Mouse (Mus musculus) neural tube, embryonic 13.5 days (tissue): ENCODE data around the gene Elp4. TPM values are rescaled to one million over a fixed set of nuclear protein-coding genes. Genes with fewer than 3 reads are reported as not detected.

Experiments used
- ATAC-seq: fragments of 200-750 bp; cut with Nextera tagmentation; 2 replicates; pipeline ENCODE4 v1.8.0; 2017; ENCODE audit warnings: low read depth, mild to moderate bottlenecking, moderate TSS enrichment, moderate library complexity
- H3K27ac ChIP-seq: fragments of 300-500 bp; sonication (generic); replicated peaks from 2 replicates; pipeline ENCODE4 v1.5.1; 2015; ENCODE audit warnings: moderate library complexity, mild to moderate bottlenecking, inconsistent platforms
- H3K27me3 ChIP-seq: fragments of 300-500 bp; sonication (generic); 2 replicates; pipeline ENCODE4 v1.6.1; 2015; ENCODE audit warnings: mild to moderate bottlenecking, inconsistent platforms
- H3K36me3 ChIP-seq: fragments of 300-500 bp; sonication (generic); 2 replicates; pipeline ENCODE4 v1.6.1; 2015; ENCODE audit warnings: mild to moderate bottlenecking, inconsistent platforms
- H3K4me1 ChIP-seq: fragments of 300-500 bp; sonication (generic); replicated peaks from 2 replicates; pipeline ENCODE4 v1.6.1; 2015; ENCODE audit warnings: inconsistent platforms
- H3K4me2 ChIP-seq: fragments of 300-500 bp; sonication (generic); 2 replicates; pipeline ENCODE4 v1.6.1; 2015; ENCODE audit warnings: inconsistent platforms, mild to moderate bottlenecking, moderate library complexity
- H3K4me3 ChIP-seq: fragments of 300-500 bp; sonication (generic); 2 replicates; pipeline ENCODE4 v1.5.1; 2015; ENCODE audit warnings: mild to moderate bottlenecking, inconsistent platforms
- H3K9ac ChIP-seq: fragments of 300-500 bp; sonication (generic); 2 replicates; pipeline ENCODE4 v1.6.1; 2015; ENCODE audit warnings: moderate library complexity, mild to moderate bottlenecking, inconsistent platforms
- H3K9me3 ChIP-seq: fragments of 300-500 bp; sonication (generic); 2 replicates; pipeline ENCODE4 v1.6.1; 2016; ENCODE audit warnings: inconsistent platforms
- WGBS: fragments of 180-500 bp; shearing (Covaris S2); methylation state at CpG from one replicate; pipeline ENCODE4 v1.1.7; 2015; 5-methylcytosine and 5-hydroxymethylcytosine counted together
- polyA plus RNA-seq: library from polyadenylated mRNA; unstranded; fragments of >200 nt; fragmentation: Nextera tagmentation; extraction: Ambion mirVana; gene quantifications from 2 replicates; pipeline ENCODE4 v1.2.1, GENCODE M21; 2015

Gene Elp4
- polyA plus RNA-seq, 1 experiment from 2014 or later: 42.5 TPM

- Histone ChIP-seq H3K4me1 (peaks cover 44% of the 10 kb centered on the region), H3K27me3 (peaks cover 99% of the 10 kb centered on the region), H3K4me2 (no peak overlapping the region), H3K9me3 (no peaks in the 10 kb centered on the region), H3K4me3 (no peak overlapping the region), H3K9ac (no peak overlapping the region), H3K36me3 (no peaks in the 10 kb centered on the region), H3K27ac (no peak overlapping the region)
- ATAC-seq: no peak
- 22% methylated on average over 5 of the region's 5 CpGs for WGBS
These were observed 238.7 kb downstream of the Elp4 start for GRCm38 (mm10) chr2:105665491-105666250.

GRCm38 (mm10) chr2:105664996-105665395 is 239.4 kb downstream of the Elp4 start:
- ATAC-seq: no peak
- Histone ChIP-seq H3K4me1 (peaks cover 48% of the 10 kb centered on the region), H3K9me3 (no peaks in the 10 kb centered on the region), H3K4me3 (no peak overlapping the region), H3K27ac (no peak overlapping the region), H3K27me3 (peaks cover 99% of the 10 kb centered on the region), H3K36me3 (no peaks in the 10 kb centered on the region), H3K4me2 (no peak overlapping the region), H3K9ac (no peak overlapping the region)
- 13% methylated on average over 5 of the region's 5 CpGs for whole genome bisulfite sequencing

GRCm38 (mm10) chr2:105663101-105663511 is 241.3 kb downstream of the Elp4 start:
- Histone ChIP-seq H3K36me3 (no peaks in the 10 kb centered on the region), H3K27me3 (peaks cover 99% of the 10 kb centered on the region), H3K4me1 (peaks cover 36% of the 10 kb centered on the region), H3K9ac (no peak overlapping the region), H3K27ac (no peak overlapping the region), H3K4me3 (no peak overlapping the region), H3K9me3 (no peaks in the 10 kb centered on the region), H3K4me2 (no peak overlapping the region)
- no peak for ATAC-seq
- WGBS: 15% methylated on average over 10 of the region's 10 CpGs

GRCm38 (mm10) chr2:105662606-105663005 is 241.8 kb downstream of the Elp4 start:
- H3K27ac ChIP-seq: no peak overlapping the region
- no peak overlapping the region for H3K9ac ChIP-seq
- H3K4me1 ChIP-seq: peaks cover 32% of the 10 kb centered on the region
- 7% methylated on average over 7 of the region's 7 CpGs for WGBS
- H3K4me2 ChIP-seq: no peak overlapping the region
- no peaks in the 10 kb centered on the region for H3K36me3 ChIP-seq
- no peak for ATAC-seq
- H3K9me3 ChIP-seq: no peaks in the 10 kb centered on the region
- H3K4me3 ChIP-seq: no peak overlapping the region
- H3K27me3 ChIP-seq: peaks cover 98% of the 10 kb centered on the region

GRCm38 (mm10) chr2:105662121-105662520 is 242.2 kb downstream of the Elp4 start:
- Histone ChIP-seq H3K9ac (no peak overlapping the region), H3K4me2 (no peak overlapping the region), H3K27ac (no peak overlapping the region), H3K27me3 (peaks cover 98% of the 10 kb centered on the region), H3K4me1 (peaks cover 28% of the 10 kb centered on the region), H3K9me3 (no peaks in the 10 kb centered on the region), H3K36me3 (no peaks in the 10 kb centered on the region), H3K4me3 (no peak overlapping the region)
- no peak for ATAC-seq
- 2% methylated on average over 16 of the region's 16 CpGs for WGBS

- Histone ChIP-seq H3K4me3 (no peak overlapping the region), H3K27ac (no peak overlapping the region), H3K4me2 (no peak overlapping the region), H3K9ac (no peak overlapping the region), H3K9me3 (no peaks in the 10 kb centered on the region), H3K27me3 (peaks cover 98% of the 10 kb centered on the region), H3K4me1 (peaks cover 23% of the 10 kb centered on the region), H3K36me3 (no peaks in the 10 kb centered on the region)
- WGBS: 2% methylated on average over 18 of the region's 18 CpGs
- no peak for ATAC-seq
These were observed 242.7 kb downstream of the Elp4 start for GRCm38 (mm10) chr2:105661623-105662066.

GRCm38 (mm10) chr2:105660874-105661622 is 243.3 kb downstream of the Elp4 start:
- no peak overlapping the region for H3K9ac ChIP-seq
- H3K4me1 ChIP-seq: peaks cover 21% of the 10 kb centered on the region
- peaks cover 96% of the 10 kb centered on the region for H3K27me3 ChIP-seq
- H3K4me3 ChIP-seq: peak overlapping the region; percentile 16; the same call in 1 of the 2 replicates
- 0 out of 2 replicates have a peak, but pooled peaks have one; percentile 3 for ATAC-seq
- H3K27ac ChIP-seq: no peak overlapping the region
- no peaks in the 10 kb centered on the region for H3K9me3 ChIP-seq
- peak overlapping the region; percentile 36 for H3K4me2 ChIP-seq
- H3K36me3 ChIP-seq: no peaks in the 10 kb centered on the region
- 2% methylated on average over 25 of the region's 26 CpGs for WGBS

GRCm38 (mm10) chr2:105659926-105660873 is 244.2 kb downstream of the Elp4 start:
- peak overlapping the region; percentile 36 for H3K4me2 ChIP-seq
- 1% methylated on average over 41 of the region's 41 CpGs for WGBS
- no peak overlapping the region for H3K9ac ChIP-seq
- H3K27ac ChIP-seq: no peak overlapping the region
- no peaks in the 10 kb centered on the region for H3K9me3 ChIP-seq
- H3K4me1 ChIP-seq: peaks cover 21% of the 10 kb centered on the region
- peaks cover 95% of the 10 kb centered on the region for H3K27me3 ChIP-seq
- peak; percentile 73 for ATAC-seq
- no peaks in the 10 kb centered on the region for H3K36me3 ChIP-seq
- peak overlapping the region; percentile 16 for H3K4me3 ChIP-seq

- peak overlapping the region; percentile 16; the same call in 1 of the 2 replicates for H3K4me3 ChIP-seq
- H3K4me1 ChIP-seq: peaks cover 21% of the 10 kb centered on the region
- H3K27me3 ChIP-seq: peaks cover 93% of the 10 kb centered on the region
- 9% methylated on average over 9 of the region's 9 CpGs for WGBS
- no peak overlapping the region for H3K27ac ChIP-seq
- no peaks in the 10 kb centered on the region for H3K9me3 ChIP-seq
- H3K4me2 ChIP-seq: peak overlapping the region; percentile 36; the same call in 1 of the 2 replicates
- no peak for ATAC-seq
- no peaks in the 10 kb centered on the region for H3K36me3 ChIP-seq
- no peak overlapping the region for H3K9ac ChIP-seq
These were observed 245.0 kb downstream of the Elp4 start for GRCm38 (mm10) chr2:105659350-105659749.

- peaks cover 79% of the 10 kb centered on the region for H3K27me3 ChIP-seq
- H3K4me2 ChIP-seq: no peak overlapping the region
- H3K36me3 ChIP-seq: no peaks in the 10 kb centered on the region
- no peak overlapping the region for H3K27ac ChIP-seq
- ATAC-seq: no peak
- no peak overlapping the region for H3K9ac ChIP-seq
- no peak overlapping the region for H3K4me3 ChIP-seq
- 90% methylated on average over 8 of the region's 8 CpGs for WGBS
- H3K4me1 ChIP-seq: peaks cover 16% of the 10 kb centered on the region
- no peaks in the 10 kb centered on the region for H3K9me3 ChIP-seq
These were observed 247.9 kb downstream of the Elp4 start for GRCm38 (mm10) chr2:105656456-105656855.
